Mouse (Mus musculus) limb, embryonic 12.5 days (tissue): ENCODE measurements at regions not wholly inside any gene's neighbourhood (a gene's known extent, or its start where the extent isn't known, plus 50 kb on each side); places are given as distances from the start of the nearest gene placed in this dataset.
A peak's percentile ranks its signal among the peaks of the same experiment; 100 is the strongest.

ENCODE experiments used
- ATAC-seq: fragments of 200-750 bp; cut with Nextera tagmentation; 2 replicates; pipeline ENCODE4 v1.8.0; 2017; ENCODE audit warnings: low read depth, moderate TSS enrichment; ENCODE audit not compliant: insufficient number of reproducible peaks, insufficient read depth, low FRiP score, low TSS enrichment
- H3K27ac ChIP-seq: fragments of 300-500 bp; sonication (generic); 2 replicates; pipeline ENCODE4 v1.5.1; 2016; ENCODE audit warnings: mild to moderate bottlenecking, moderate library complexity
- H3K27me3 ChIP-seq: fragments of 300-500 bp; sonication (generic); 2 replicates; pipeline ENCODE4 v1.6.1; 2016; ENCODE audit warnings: mild to moderate bottlenecking, moderate library complexity
- H3K36me3 ChIP-seq: fragments of 300-500 bp; sonication (generic); 2 replicates; pipeline ENCODE4 v1.6.1; 2016; ENCODE audit warnings: mild to moderate bottlenecking, moderate library complexity
- H3K4me1 ChIP-seq: fragments of 300-500 bp; sonication (generic); replicated peaks from 2 replicates; pipeline ENCODE4 v1.6.1; 2016
- H3K4me2 ChIP-seq: fragments of 300-500 bp; sonication (generic); 2 replicates; pipeline ENCODE4 v1.6.1; 2016; ENCODE audit warnings: mild to moderate bottlenecking, moderate library complexity
- H3K4me3 ChIP-seq: fragments of 300-500 bp; sonication (generic); replicated peaks from 2 replicates; pipeline ENCODE4 v1.5.1; 2016; ENCODE audit warnings: mild to moderate bottlenecking
- H3K9ac ChIP-seq: fragments of 300-500 bp; sonication (generic); replicated peaks from 2 replicates; pipeline ENCODE4 v1.6.1; 2016; ENCODE audit warnings: mild to moderate bottlenecking, moderate library complexity
- H3K9me3 ChIP-seq: fragments of 300-500 bp; sonication (generic); 2 replicates; pipeline ENCODE4 v1.6.1; 2016; ENCODE audit warnings: mild to moderate bottlenecking, moderate library complexity
- WGBS: fragments of 180-500 bp; shearing (Covaris S2); methylation state at CpG from one replicate; pipeline ENCODE4 v1.1.7; 2016; 5-methylcytosine and 5-hydroxymethylcytosine counted together

DNA sequence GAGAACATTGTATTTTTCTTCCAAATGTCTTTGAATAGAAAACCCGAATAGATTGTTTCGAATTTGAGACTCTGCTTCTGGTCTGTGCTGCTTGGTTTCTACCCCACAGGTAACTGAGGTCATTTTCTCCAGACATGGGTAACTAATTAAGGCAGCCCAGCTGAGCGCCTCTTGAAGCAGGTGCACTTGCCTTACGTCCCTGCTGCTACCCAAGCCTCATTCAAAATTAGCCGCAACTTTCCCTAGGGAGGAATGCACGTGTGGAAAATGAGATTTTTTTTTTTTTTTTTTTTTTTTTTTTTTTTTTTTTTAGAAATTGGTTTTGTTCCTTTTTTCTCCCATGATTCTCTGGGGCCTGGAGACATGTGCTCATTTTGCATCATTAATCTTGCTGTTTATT, 245.1 kb downstream of the Slc30a10 start:
- H3K4me1 ChIP-seq = no peaks in the 10 kb centered on the region
- no peaks in the 10 kb centered on the region for H3K27me3 ChIP-seq
- H3K4me2 ChIP-seq = no peak overlapping the region
- no peaks in the 10 kb centered on the region for H3K36me3 ChIP-seq
- no peak overlapping the region for H3K4me3 ChIP-seq
- no peaks in the 10 kb centered on the region for H3K9me3 ChIP-seq
- no peak for ATAC-seq
- no peak overlapping the region for H3K27ac ChIP-seq
- H3K9ac ChIP-seq = no peak overlapping the region
- WGBS = 66% methylated on average over 6 of the region's 6 CpGs

- Histone ChIP-seq H3K9ac (no peak overlapping the region), H3K9me3 (no peaks in the 10 kb centered on the region), H3K27me3 (peaks cover 19% of the 10 kb centered on the region), H3K4me2 (no peak overlapping the region), H3K4me3 (no peak overlapping the region), H3K36me3 (no peaks in the 10 kb centered on the region), H3K4me1 (peaks cover 6% of the 10 kb centered on the region), H3K27ac (no peak overlapping the region)
- WGBS = 65% methylated on average over 2 of the region's 2 CpGs
- ATAC-seq = no peak
Measured at GRCm38 (mm10) chr1:185726324-185726723, 271.7 kb downstream of the Slc30a10 start.

- no peak overlapping the region for H3K9ac ChIP-seq
- H3K36me3 ChIP-seq = no peaks in the 10 kb centered on the region
- H3K4me3 ChIP-seq = no peak overlapping the region
- no peak overlapping the region for H3K27ac ChIP-seq
- no peaks in the 10 kb centered on the region for H3K9me3 ChIP-seq
- no peak overlapping the region for H3K4me2 ChIP-seq
- no peak for ATAC-seq
- H3K4me1 ChIP-seq = peaks cover 6% of the 10 kb centered on the region
- H3K27me3 ChIP-seq = peaks cover 19% of the 10 kb centered on the region
Measured at GRCm38 (mm10) chr1:185726811-185727210, 272.2 kb downstream of the Slc30a10 start.

GRCm38 (mm10) chr1:185727749-185728148, 273.1 kb downstream of the Slc30a10 start:
- Histone ChIP-seq H3K9me3 (no peaks in the 10 kb centered on the region), H3K4me2 (no peak overlapping the region), H3K27me3 (peaks cover 19% of the 10 kb centered on the region), H3K4me1 (peaks cover 6% of the 10 kb centered on the region), H3K36me3 (no peaks in the 10 kb centered on the region), H3K4me3 (no peak overlapping the region), H3K9ac (no peak overlapping the region), H3K27ac (no peak overlapping the region)
- ATAC-seq = no peak
- WGBS = 19% methylated on average over 4 of the region's 4 CpGs

- no peak overlapping the region for H3K27ac ChIP-seq
- 68% methylated on average over 3 of the region's 3 CpGs for WGBS
Measured at GRCm38 (mm10) chr1:185728406-185728805, 273.8 kb downstream of the Slc30a10 start.

DNA sequence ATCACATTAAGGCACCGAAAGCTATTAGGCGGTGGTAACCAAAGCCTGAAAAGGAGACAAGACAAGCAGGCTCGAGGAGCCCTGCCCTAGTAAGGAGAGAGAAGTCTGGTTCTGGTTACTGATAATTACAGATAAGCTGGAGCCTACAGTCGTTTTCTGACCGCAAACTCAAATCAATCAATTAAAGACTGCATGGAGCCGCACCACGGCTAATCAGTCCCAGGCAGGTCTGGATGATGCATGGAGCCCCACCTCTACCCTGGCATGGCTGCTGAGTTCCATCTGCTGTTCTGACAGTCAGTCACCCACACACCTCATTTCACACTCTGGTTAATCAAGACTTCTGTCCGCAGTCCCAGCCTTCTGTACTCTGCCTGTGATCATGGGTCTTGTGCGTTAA, 276.4 kb downstream of the Slc30a10 start:
- no peaks in the 10 kb centered on the region for H3K36me3 ChIP-seq
- H3K9ac ChIP-seq = no peak overlapping the region
- peak overlapping the region; percentile 16; the same call in 1 of the 2 replicates for H3K4me2 ChIP-seq
- no peak overlapping the region for H3K4me3 ChIP-seq
- H3K9me3 ChIP-seq = no peaks in the 10 kb centered on the region
- H3K4me1 ChIP-seq = peaks cover 6% of the 10 kb centered on the region
- ATAC-seq = peak; percentile 56; the same call in 1 of the 2 replicates
- 8% methylated on average over 9 of the region's 9 CpGs for WGBS
- H3K27ac ChIP-seq = no peak overlapping the region
- peaks cover 19% of the 10 kb centered on the region for H3K27me3 ChIP-seq

More at GRCm38 (mm10) chr1:185728406-185728805, 273.8 kb downstream of the Slc30a10 start:
- H3K36me3 ChIP-seq = no peaks in the 10 kb centered on the region
- peaks cover 19% of the 10 kb centered on the region for H3K27me3 ChIP-seq
- H3K9me3 ChIP-seq = no peaks in the 10 kb centered on the region
- H3K9ac ChIP-seq = no peak overlapping the region
- peaks cover 6% of the 10 kb centered on the region for H3K4me1 ChIP-seq
- no peak overlapping the region for H3K4me2 ChIP-seq
- no peak for ATAC-seq
- H3K4me3 ChIP-seq = no peak overlapping the region

- no peak overlapping the region for H3K9ac ChIP-seq
- H3K36me3 ChIP-seq = no peaks in the 10 kb centered on the region
- H3K4me2 ChIP-seq = no peak overlapping the region
- 55% methylated on average over 2 of the region's 2 CpGs for WGBS
- no peaks in the 10 kb centered on the region for H3K27me3 ChIP-seq
- H3K27ac ChIP-seq = no peak overlapping the region
- H3K4me3 ChIP-seq = no peak overlapping the region
- H3K4me1 ChIP-seq = 0 out of 2 replicates have a peak, but pooled peaks cover 3% of the 10 kb centered on the region
- ATAC-seq = no peak
- H3K9me3 ChIP-seq = no peaks in the 10 kb centered on the region
Measured at GRCm38 (mm10) chr1:185736773-185737172, 282.1 kb downstream of the Slc30a10 start.

DNA sequence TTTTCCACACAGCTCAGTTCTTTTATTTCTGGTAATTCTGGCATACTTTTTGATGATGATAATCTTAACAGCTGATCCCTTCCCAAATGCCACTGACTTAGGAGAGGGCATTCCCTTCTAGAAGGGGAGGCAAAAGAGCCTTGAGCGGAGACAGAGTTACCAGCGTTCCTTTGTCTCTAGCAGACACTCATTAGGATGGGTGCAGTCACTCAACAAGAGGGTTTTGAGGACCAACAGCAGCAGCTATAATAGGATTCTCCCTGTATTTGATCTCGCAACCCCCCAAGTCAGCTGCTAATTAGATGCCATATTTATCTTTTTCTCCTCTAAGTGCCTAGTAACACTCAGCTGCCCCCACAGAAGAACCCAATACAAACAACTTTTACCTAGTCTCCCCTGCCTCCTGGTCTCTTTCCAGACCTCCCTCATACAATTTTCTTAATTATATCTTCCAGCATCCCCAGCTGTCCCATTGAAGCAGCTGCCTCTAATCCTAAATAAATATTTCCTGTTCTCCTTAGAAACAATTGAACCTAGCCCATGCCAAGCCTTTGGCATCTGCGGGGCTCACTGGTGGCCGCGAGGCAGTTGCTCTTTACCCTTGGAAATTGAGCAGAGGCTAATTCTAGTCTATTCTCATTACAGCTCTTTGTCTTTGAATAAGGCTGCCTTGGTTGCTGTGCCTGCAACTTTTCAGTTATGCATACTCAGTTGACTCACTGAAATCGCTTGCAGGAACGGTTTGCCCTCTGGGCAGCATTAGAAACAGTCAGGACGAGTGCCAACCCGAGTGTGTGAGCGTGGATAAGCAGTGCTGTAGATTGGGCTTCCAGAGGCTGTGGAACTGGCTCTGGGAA, 286.6 kb downstream of the Slc30a10 start:
- Histone ChIP-seq H3K27ac (no peak overlapping the region), H3K4me2 (no peak overlapping the region), H3K9me3 (no peaks in the 10 kb centered on the region), H3K4me3 (no peak overlapping the region), H3K36me3 (no peaks in the 10 kb centered on the region), H3K9ac (no peak overlapping the region), H3K4me1 (peaks cover 8% of the 10 kb centered on the region; the same call in 1 of the 2 replicates), H3K27me3 (no peaks in the 10 kb centered on the region)
- no peak for ATAC-seq
- WGBS = 58% methylated on average over 11 of the region's 11 CpGs

DNA sequence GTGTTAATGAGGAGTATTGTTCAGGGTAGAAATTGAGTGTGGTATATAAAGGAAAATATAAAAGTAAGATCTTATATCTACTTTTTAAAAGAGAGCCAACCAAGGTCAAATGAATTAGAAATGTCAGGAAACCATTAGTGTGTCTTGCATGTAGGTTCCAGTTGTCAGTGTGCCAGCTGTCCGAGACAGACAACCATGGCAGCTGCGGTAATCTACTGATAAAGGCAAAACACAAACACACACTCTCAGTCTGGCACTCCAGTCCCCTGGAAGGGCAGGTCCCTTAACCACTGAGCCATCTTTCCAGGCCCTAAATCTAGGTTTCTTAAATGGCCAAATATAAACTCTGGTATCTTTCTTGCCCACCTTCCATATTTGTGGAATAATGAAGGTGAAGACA, 294.6 kb downstream of the Slc30a10 start:
- WGBS = 81% methylated on average over 2 of the region's 2 CpGs
- no peak for ATAC-seq
- H3K27me3 ChIP-seq = no peaks in the 10 kb centered on the region
- H3K27ac ChIP-seq = no peak overlapping the region
- peaks cover 5% of the 10 kb centered on the region; the same call in 1 of the 2 replicates for H3K4me1 ChIP-seq
- H3K4me2 ChIP-seq = no peak overlapping the region
- no peaks in the 10 kb centered on the region for H3K36me3 ChIP-seq
- no peaks in the 10 kb centered on the region for H3K9me3 ChIP-seq
- H3K4me3 ChIP-seq = no peak overlapping the region
- no peak overlapping the region for H3K9ac ChIP-seq

DNA sequence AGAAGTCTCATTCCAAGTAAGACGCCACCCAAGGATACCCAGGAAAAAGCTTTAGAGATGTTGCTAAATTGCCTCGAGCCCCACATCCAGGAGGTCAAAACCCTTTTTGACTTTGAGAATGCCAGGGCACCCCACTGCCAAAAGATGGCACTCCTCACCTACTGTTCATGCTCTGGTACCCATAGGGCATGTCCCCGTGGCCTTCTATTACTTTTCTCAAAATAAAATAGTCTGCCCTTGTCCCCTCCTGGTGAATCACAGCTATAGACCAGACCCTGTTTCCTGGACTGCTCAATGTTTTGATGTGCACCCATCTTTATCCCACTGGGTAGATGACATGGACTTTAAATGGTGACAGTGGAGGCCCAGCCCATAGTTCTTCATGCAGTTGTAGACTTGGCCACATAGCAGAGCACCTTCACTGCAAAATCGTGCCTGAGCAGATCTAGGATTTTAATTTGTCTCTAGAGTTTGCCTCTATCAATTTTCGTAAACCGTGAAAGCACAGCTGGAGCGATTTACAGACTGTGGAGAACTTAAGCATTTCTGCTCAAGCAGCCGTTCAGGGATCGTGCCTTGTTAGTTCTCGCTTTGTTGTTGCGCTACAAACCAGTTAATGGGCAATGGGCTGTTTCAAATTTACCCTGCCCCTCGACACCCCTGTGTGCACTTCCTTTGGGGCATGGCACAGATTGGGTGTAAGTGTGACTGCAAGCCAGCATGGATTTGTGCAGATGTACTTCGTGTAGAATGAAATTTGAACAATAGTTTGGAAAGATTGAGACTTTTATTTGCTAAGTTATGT, 300.0 kb downstream of the Slc30a10 start:
- Histone ChIP-seq H3K36me3 (no peaks in the 10 kb centered on the region), H3K4me1 (peaks cover 13% of the 10 kb centered on the region), H3K4me2 (0 out of 2 replicates have a peak overlapping the region, but pooled peaks have one; percentile 10), H3K4me3 (no peak overlapping the region), H3K9me3 (no peaks in the 10 kb centered on the region), H3K27me3 (no peaks in the 10 kb centered on the region), H3K27ac (peak overlapping the region; percentile 70), H3K9ac (no peak overlapping the region)
- WGBS = 28% methylated on average over 13 of the region's 13 CpGs
- peak; percentile 82 for ATAC-seq

- Histone ChIP-seq H3K9me3 (no peaks in the 10 kb centered on the region), H3K4me2 (no peak overlapping the region)
- 88% methylated on average over 2 of the region's 2 CpGs for WGBS
Measured at GRCm38 (mm10) chr1:185757376-185757775, 302.7 kb downstream of the Slc30a10 start.

More at GRCm38 (mm10) chr1:185757376-185757775, 302.7 kb downstream of the Slc30a10 start:
- peaks cover 13% of the 10 kb centered on the region for H3K4me1 ChIP-seq
- H3K27me3 ChIP-seq = no peaks in the 10 kb centered on the region
- H3K4me3 ChIP-seq = no peak overlapping the region
- H3K9ac ChIP-seq = no peak overlapping the region
- H3K27ac ChIP-seq = no peak overlapping the region
- ATAC-seq = no peak
- H3K36me3 ChIP-seq = no peaks in the 10 kb centered on the region
